26 mouse cellular contexts compared by ENCODE assay signal in the genomic region with DNA sequence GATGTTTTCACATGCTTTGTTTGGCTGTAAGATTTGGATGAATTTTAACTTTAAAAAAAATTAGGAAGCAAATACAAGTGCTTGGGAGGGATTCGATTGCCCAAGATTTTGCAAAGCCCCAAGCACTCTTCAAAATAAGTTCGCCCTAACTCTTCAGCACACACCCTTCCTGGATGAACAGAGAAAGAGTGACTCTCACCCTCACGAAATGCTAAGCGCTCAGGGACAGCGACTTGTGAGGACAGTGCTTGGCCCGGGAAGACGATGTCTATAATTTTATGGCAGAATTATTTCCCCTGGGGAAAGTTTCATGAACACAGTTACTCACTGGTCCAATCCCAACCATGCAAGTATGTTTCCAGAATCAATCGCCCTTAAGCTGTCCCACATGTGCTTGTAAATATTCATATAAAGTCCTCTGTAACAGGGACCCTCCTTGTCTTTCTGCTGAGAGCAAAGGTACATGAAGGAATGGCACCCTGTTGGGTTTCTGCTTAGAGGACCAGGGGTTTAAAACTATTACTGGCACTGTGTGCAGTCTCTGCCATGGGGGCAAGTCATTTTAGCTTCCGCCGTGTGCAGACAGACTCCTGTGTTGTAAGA.
DNase-seq lines count a peak whose midpoint lies in the region; ATAC-seq lines count a peak whose summit lies in the region.
"Had no signal": no experiment of that assay in that cellular context is flagged by ENCODE, and none has a peak within 500 bp of the region (broad histone marks: within the 10 kb centered on the region; RNA-seq: fewer than 3 reads in every experiment).

No protein-coding gene starts in this region.

- no peak overlapping the region for H3K9ac ChIP-seq in heart, embryonic 11.5 days (ENCODE audit: low read depth, low read length)
- no peak overlapping the region for H3K9ac ChIP-seq in limb, embryonic 12.5 days (replicated peaks)
- H3K9ac ChIP-seq: forebrain, postnatal 0 days; kidney, embryonic 15.5 days; liver, embryonic 15.5 days; neural tube, embryonic 15.5 days had no signal

- no peak overlapping the region for H3K27ac ChIP-seq in heart, embryonic 11.5 days (ENCODE audit: low read depth, low read length)
- no peak overlapping the region for H3K27ac ChIP-seq in limb, embryonic 12.5 days
- H3K27ac ChIP-seq in limb, embryonic 10.5 days, result no peak overlapping the region
- H3K27ac ChIP-seq in midbrain, embryonic 10.5 days (replicated peaks), result no peak overlapping the region
- H3K27ac ChIP-seq: embryonic facial prominence, embryonic 10.5 days; hindbrain, postnatal 0 days; kidney, embryonic 15.5 days; liver, embryonic 15.5 days; macrophage; neural tube, embryonic 15.5 days; stomach, postnatal 0 days had no signal

- no peak overlapping the region for H3K4me2 ChIP-seq in heart, embryonic 11.5 days
- no peak overlapping the region for H3K4me2 ChIP-seq in limb, embryonic 12.5 days
- H3K4me2 ChIP-seq: kidney, embryonic 15.5 days; liver, embryonic 15.5 days; neural tube, embryonic 15.5 days had no signal

- H3K9me3 ChIP-seq in heart, embryonic 11.5 days (replicated peaks; ENCODE audit: control insufficient read depth, low read length), result no peaks in the 10 kb centered on the region
- no peaks in the 10 kb centered on the region for H3K9me3 ChIP-seq in limb, embryonic 12.5 days
- no peaks in the 10 kb centered on the region for H3K9me3 ChIP-seq in limb, embryonic 10.5 days (replicated peaks)
- no peaks in the 10 kb centered on the region for H3K9me3 ChIP-seq in midbrain, embryonic 10.5 days (replicated peaks)
- H3K9me3 ChIP-seq: embryonic facial prominence, embryonic 10.5 days; kidney, embryonic 15.5 days; liver, embryonic 15.5 days; neural tube, embryonic 15.5 days had no signal

- no peak for ATAC-seq in heart, embryonic 11.5 days (replicated peaks; ENCODE audit: insufficient number of reproducible peaks, low FRiP score, low TSS enrichment)
- peak; percentile 42; the same call in 1 of the 2 replicates for ATAC-seq in limb, embryonic 12.5 days (ENCODE audit: insufficient number of reproducible peaks, insufficient read depth, low FRiP score, low TSS enrichment, low read depth)
- ATAC-seq in inflammation-experienced regulatory T-cells, adult 6 months, result no peak
- ATAC-seq: activated CD4-positive, CD25-positive, alpha-beta regulatory T cell, adult 4 months; forebrain, postnatal 0 days; hindbrain, postnatal 0 days; intestine, postnatal 0 days; midbrain, embryonic 16.5 days had no signal

- peaks cover 5% of the 10 kb centered on the region; the same call in 1 of the 2 replicates for H3K4me1 ChIP-seq in heart, embryonic 11.5 days (ENCODE audit: control insufficient read depth, insufficient read depth, low read length)
- peaks cover 13% of the 10 kb centered on the region for H3K4me1 ChIP-seq in limb, embryonic 12.5 days (replicated peaks)
- no peaks in the 10 kb centered on the region for H3K4me1 ChIP-seq in limb, embryonic 10.5 days
- H3K4me1 ChIP-seq in midbrain, embryonic 10.5 days, result no peaks in the 10 kb centered on the region
- H3K4me1 ChIP-seq: embryonic facial prominence, embryonic 10.5 days; kidney, embryonic 15.5 days; liver, embryonic 15.5 days; neural tube, embryonic 15.5 days had no signal

- H3K27me3 ChIP-seq in heart, embryonic 11.5 days (ENCODE audit: control insufficient read depth, insufficient read depth, low read length), result no peaks in the 10 kb centered on the region
- no peaks in the 10 kb centered on the region for H3K27me3 ChIP-seq in limb, embryonic 12.5 days
- H3K27me3 ChIP-seq in limb, embryonic 10.5 days (ENCODE audit: low read depth, poor library complexity, severe bottlenecking), result no peaks in the 10 kb centered on the region
- H3K27me3 ChIP-seq in midbrain, embryonic 10.5 days (ENCODE audit: low read depth, poor library complexity, severe bottlenecking), result no peaks in the 10 kb centered on the region
- H3K27me3 ChIP-seq: kidney, embryonic 15.5 days; liver, embryonic 15.5 days; neural tube, embryonic 15.5 days had no signal

- WGBS in heart, embryonic 11.5 days (ENCODE audit: insufficient replicate concordance), result 79% methylated on average over 10 of the region's 10 CpGs
- 61% methylated on average over 10 of the region's 10 CpGs for WGBS in limb, embryonic 12.5 days
- 90% methylated on average over 10 of the region's 10 CpGs for WGBS in limb, embryonic 10.5 days
- 91% methylated on average over 10 of the region's 10 CpGs for WGBS in midbrain, embryonic 10.5 days

- DNase-seq in heart, adult 11 months, result peak; percentile 94
- no peak for DNase-seq in limb, embryonic 10.5 days (ENCODE audit: low spot score)
- DNase-seq in gastrocnemius, postnatal 25 days, result peak; percentile 31
- DNase-seq in midbrain, embryonic 10.5 days (ENCODE audit: low spot score), result no peak
- DNase-seq: adrenal gland, adult 8-10 months; B cell, adult 2 months; cerebellum, adult 11-12 months; cerebellum, postnatal 10 days; forebrain, postnatal 0 days; kidney, postnatal 36 days; layer of hippocampus, postnatal 36 days; liver; thymus, adult 2 months had no signal

- no peak overlapping the region for H3K4me3 ChIP-seq in heart, embryonic 11.5 days (ENCODE audit: low read depth, low read length)
- H3K4me3 ChIP-seq in limb, embryonic 12.5 days (replicated peaks), result no peak overlapping the region
- no peak overlapping the region for H3K4me3 ChIP-seq in limb, embryonic 10.5 days
- no peak overlapping the region for H3K4me3 ChIP-seq in midbrain, embryonic 10.5 days
- H3K4me3 ChIP-seq: embryonic facial prominence, embryonic 10.5 days; kidney, embryonic 15.5 days; liver, embryonic 15.5 days; neural tube, embryonic 15.5 days had no signal

- no peaks in the 10 kb centered on the region for H3K36me3 ChIP-seq in heart, embryonic 11.5 days (ENCODE audit: control insufficient read depth, insufficient read depth, low read length)
- no peaks in the 10 kb centered on the region for H3K36me3 ChIP-seq in limb, embryonic 12.5 days
- H3K36me3 ChIP-seq in limb, embryonic 10.5 days, result no peaks in the 10 kb centered on the region
- no peaks in the 10 kb centered on the region for H3K36me3 ChIP-seq in midbrain, embryonic 10.5 days
- H3K36me3 ChIP-seq: embryonic facial prominence, embryonic 10.5 days; kidney, embryonic 15.5 days; liver, embryonic 15.5 days; neural tube, embryonic 15.5 days had no signal

Comparison
In these comparisons a context has a peak if more than half of its experiments do, and no peak if none do; other contexts are left out.
1. DNase-seq: peak in heart, adult 11 months (single experiment) and gastrocnemius, postnatal 25 days (single experiment); none in limb, embryonic 10.5 days (single experiment) and midbrain, embryonic 10.5 days (single experiment).